Mouse (Mus musculus): ENCODE measurements around the gene Jagn1.

DNA sequence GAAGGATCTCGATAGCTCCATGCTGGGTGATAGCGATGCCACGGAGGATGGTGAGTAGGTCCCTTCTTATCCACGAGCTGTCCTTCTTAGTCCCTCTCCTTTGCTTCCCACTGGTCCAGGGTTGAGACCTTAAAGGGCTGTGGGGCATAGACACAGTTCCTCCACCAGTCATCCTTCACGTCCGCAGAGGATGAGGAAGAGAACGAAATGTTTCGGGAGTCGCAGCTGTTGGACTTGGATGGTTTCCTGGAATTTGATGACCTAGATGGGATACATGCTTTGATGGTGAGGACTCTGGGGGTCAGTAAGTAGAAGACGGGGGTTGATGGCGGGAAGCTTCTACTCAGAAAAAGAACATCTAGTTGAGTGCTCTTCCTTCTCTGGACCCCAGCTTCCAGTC, 47.6 kb upstream of the Jagn1 start:
- TF ChIP-seq CTCF (IDR thresholded peaks at IDR 0.05; ENCODE audit: insufficient read depth, low read length) = no peak
- no peak for TF ChIP-seq POLR2A (IDR thresholded peaks at IDR 0.05; ENCODE audit: borderline replicate concordance, extremely low read depth, low read depth, low read length)
